Mouse (Mus musculus): Measurements from ENCODE around the gene Tlcd1.

The Tlcd1 gene

DNA sequence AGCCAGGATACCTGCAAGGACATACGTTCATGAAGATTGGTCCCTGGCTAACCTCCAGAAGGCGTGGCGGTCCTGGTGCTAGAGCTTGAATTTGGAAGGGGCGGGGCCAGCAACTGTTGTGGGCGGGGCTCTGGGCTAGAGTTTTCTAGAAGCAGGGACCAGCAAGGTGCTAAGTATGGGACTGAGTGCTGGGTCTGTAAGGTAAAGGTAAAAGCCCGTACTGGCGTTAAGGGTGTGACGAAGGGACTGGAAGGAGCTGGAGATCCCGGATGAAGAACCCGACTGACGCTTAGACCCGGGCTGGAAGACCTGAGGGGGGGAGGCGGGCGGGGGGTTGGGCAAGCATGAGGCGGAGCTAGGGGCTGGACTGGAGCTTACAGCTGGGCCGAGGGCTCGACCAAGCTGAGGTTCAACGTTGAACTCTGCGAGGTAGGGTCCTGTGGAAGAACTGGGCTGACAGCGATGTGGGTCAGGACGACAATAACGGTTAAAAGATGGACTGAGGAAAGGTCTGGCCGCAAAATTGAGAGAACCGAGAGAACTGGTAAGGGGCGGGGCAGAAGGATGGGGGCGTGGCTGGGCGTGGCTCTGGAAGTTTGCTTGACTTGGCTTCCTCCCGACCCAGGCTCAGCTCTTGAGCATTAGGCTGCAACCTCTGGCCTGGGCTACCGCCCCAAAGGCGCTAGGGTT, 18.0 kb downstream of the Tlcd1 start:
- ATAC-seq (ENCODE audit: insufficient number of reproducible peaks, low FRiP score, low TSS enrichment) = no peak

- no peak for ATAC-seq (ENCODE audit: insufficient number of reproducible peaks, low FRiP score, low TSS enrichment)
Measured at GRCm38 (mm10) chr11:78195101-78195863, 18.8 kb downstream of the Tlcd1 start.

- ATAC-seq (ENCODE audit: insufficient number of reproducible peaks, low FRiP score, low TSS enrichment) = no peak
Measured at GRCm38 (mm10) chr11:78202372-78202771, 25.9 kb downstream of the Tlcd1 start.

GRCm38 (mm10) chr11:78204287-78204686, 27.8 kb downstream of the Tlcd1 start:
- ATAC-seq (ENCODE audit: insufficient number of reproducible peaks, low FRiP score, low TSS enrichment) = no peak

- ATAC-seq (ENCODE audit: insufficient number of reproducible peaks, low FRiP score, low TSS enrichment) = no peak
Measured at GRCm38 (mm10) chr11:78205361-78206206, 29.1 kb downstream of the Tlcd1 start.

DNA sequence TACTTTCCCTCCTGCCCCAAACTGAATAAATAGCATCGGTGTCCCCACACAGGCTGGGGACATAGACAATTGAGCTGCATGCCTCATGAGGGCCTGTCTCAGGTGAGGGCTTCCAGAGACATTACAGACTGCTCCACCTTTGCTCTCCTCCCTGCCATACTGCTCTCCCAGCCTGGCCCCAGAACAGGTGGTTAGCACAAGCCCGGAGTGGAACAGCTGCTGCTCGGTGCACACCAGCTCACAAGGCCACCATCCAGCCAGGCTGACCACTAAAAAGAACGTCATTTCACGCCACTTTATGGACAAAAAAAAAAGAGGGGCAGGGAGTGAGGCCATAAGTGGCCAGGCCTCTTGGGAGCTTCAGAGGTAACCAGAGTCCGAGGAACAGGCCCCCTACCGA, 30.7 kb downstream of the Tlcd1 start:
- no peak for ATAC-seq (ENCODE audit: insufficient number of reproducible peaks, low FRiP score, low TSS enrichment)

- no peak for ATAC-seq (ENCODE audit: insufficient number of reproducible peaks, low FRiP score, low TSS enrichment)
Measured at GRCm38 (mm10) chr11:78209886-78210285, 33.4 kb downstream of the Tlcd1 start.

- ATAC-seq (ENCODE audit: insufficient number of reproducible peaks, low FRiP score, low TSS enrichment) = no peak
Measured at GRCm38 (mm10) chr11:78210615-78211014, 34.1 kb downstream of the Tlcd1 start.

DNA sequence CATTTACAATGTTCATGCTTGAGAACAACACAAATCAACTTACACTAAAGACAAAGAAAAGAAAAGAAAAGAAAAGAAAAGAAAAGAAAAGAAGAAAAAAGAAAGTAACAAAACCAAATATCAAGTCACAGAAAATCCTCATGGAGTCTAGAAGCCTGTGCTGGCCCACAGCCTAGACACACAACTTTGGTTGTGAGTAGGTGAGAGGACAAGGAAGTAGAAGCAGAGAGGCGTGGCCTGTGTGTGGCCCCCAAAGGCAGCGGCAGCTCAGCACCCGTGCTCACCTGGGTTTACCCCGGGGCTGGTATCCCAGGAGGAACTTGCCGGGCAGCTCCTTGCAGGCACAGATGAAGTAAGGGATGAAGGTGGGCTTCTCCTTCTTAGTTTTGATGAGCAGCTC, 35.0 kb downstream of the Tlcd1 start:
- no peak for ATAC-seq (ENCODE audit: insufficient number of reproducible peaks, low FRiP score, low TSS enrichment)

GRCm38 (mm10) chr11:78213086-78213817, 36.7 kb downstream of the Tlcd1 start:
- no peak for ATAC-seq (ENCODE audit: insufficient number of reproducible peaks, low FRiP score, low TSS enrichment)

- no peak for ATAC-seq (ENCODE audit: insufficient number of reproducible peaks, low FRiP score, low TSS enrichment)
Measured at GRCm38 (mm10) chr11:78215709-78216317, 39.3 kb downstream of the Tlcd1 start.

DNA sequence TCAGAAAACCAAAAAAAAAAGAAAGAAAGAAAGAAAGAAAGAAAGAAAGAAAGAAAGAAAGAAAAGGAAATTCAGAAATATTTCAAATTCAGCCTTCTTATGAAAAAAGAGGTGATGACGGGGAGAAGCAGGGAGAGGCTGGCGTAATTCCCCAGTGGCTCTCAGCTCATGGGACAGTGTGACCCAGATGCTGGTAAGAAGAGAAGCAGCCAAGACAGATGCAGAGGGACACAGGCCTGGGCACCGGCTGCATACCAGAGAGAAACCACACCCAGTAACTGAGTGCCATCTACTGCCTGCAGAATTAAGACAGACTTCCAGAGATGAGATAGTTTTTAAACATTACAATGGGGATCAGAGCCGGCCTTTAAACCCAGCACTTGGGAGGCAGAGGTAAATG, 47.1 kb downstream of the Tlcd1 start:
- ATAC-seq (ENCODE audit: insufficient number of reproducible peaks, low FRiP score, low TSS enrichment) = no peak
